Mouse (Mus musculus) kidney, postnatal 25 days (tissue): ENCODE measurements at regions not wholly inside any gene's neighbourhood (a gene's known extent, or its start where the extent isn't known, plus 50 kb on each side); places are given as distances from the start of the nearest gene placed in this dataset.
A peak's percentile ranks its signal among the peaks of the same experiment; 100 is the strongest.
"Not testable (repeated sequence)": the region's sequence is repeated elsewhere in the genome, so short reads cannot be mapped to it uniquely, and the experiment has no call there.

ENCODE experiments used
- DNase-seq, 2 experiments: peaks; one replicate each; pipeline ENCODE4 v3.0.0; 2021; ENCODE audit warnings: mixed read lengths in 2 of 2

DNA sequence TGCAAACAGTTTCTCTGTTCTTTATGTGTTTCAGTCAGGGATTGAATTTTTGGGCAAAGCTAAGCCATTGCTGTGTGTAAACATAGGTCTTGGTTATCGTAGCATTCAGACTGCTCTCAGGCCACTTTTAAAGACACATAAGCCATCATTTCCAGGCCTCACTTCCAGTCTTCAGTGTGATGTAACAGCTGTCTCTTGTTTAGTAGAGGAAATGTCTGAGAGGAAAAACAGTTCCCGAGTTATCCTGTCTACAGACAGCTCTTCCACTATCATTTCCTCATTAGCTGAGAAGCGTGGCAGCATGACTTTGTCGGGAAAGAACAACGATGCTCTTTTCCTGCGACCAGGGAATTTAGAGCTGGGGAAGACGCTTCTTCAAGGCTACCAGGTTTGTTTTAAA lies 196.9 kb downstream of the Fam198b start:
- no peak for DNase-seq

- no peak for DNase-seq
Observed at GRCm38 (mm10) chr3:80082780-80083519, 198.6 kb downstream of the Fam198b start.

GRCm38 (mm10) chr3:80084168-80084567 lies 199.8 kb downstream of the Fam198b start:
- no peak for DNase-seq

GRCm38 (mm10) chr3:80099625-80100024 lies 215.3 kb downstream of the Fam198b start:
- peak; percentile 70 to 79 for DNase-seq

DNA sequence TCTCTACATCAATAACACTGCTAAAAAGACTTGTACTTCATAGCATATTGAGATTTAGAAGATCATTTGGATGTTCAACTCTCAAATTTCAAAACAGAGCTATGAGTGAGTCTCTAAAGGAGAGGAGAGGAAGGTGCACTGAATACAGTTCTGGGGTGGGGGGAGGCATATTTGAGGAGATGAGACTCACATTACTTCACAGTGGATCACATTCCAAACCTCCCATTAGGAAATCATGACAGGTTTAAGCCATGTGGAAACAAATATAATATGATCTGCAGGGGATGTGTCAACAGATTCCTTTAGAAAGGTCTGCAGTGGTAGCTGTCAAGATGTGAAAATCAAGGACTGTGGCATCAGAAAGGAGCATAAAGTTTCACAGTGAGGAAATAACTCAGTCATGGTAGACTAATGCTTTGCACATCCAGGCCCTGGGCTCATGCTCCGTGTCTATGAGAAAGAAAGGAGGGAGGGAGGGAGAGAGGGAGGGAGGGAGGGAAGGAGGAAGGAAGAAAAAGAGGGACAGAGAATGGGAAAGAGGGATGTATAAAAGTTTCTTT lies 235.9 kb downstream of the Fam198b start:
- DNase-seq: no peak

GRCm38 (mm10) chr3:80123666-80124065 lies 239.3 kb downstream of the Fam198b start:
- DNase-seq: no peak

DNA sequence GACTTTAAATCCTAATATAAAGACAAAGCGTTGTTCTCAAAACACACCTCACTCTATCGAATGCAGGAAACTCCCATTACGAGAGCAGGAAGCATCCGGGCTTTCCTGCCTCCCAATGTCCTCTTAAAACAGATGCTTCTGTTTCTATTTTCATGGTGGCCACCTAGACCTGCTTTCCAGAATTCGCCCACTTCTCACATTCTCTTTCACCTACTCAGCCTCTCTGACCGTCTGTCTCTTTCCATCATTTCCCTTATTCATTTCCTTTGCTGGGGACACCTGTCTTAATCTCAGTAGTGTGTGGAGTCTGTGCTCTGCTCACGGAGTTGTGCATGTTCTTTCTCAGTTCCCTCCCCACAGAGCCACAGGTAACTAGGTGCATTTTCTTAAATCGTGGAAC lies 240.3 kb downstream of the Fam198b start:
- DNase-seq: no peak

DNA sequence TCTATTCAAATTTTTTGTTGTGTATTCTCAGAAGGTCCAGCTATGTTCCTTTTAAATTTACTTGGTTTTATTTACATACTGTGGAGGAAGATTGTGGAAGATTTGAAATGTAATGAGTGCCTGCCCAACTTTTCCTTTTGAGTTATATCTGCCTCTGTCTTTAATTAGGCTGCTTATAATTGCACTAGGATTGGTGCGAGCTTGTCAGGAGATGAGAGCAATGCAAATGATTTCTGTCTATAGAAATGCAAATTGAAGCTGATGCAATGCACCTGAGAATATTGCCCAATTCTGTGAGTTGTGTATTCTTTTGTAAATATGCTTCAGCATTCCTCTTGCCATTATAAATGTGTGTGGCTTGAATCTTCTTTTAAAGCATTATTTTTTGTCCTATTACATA lies 257.4 kb downstream of the Fam198b start:
- DNase-seq: no peak

GRCm38 (mm10) chr3:80160473-80160872 lies 276.1 kb downstream of the Fam198b start:
- no peak for DNase-seq

- DNase-seq: no peak
Observed at GRCm38 (mm10) chr3:80181749-80182148, 297.4 kb downstream of the Fam198b start.

DNA sequence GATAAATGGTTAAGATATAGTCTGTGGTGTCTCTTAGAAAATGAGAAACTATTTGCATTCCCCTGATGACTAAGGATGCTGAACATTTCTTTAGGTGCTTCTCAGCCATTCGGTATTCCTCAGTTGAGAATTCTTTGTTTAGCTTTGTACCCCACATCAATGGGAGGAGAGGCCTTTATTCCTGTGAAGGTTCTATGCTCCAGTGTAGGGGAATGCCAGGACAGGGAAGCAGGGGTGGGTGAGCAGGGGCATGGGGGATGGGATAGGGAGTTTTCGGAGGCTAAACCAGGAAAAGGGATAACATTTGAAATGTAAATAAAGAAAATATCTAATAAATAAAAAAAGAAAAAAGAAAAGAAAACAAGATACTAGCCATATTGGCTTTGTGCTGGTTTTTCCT lies 297.8 kb downstream of the Fam198b start:
- not testable (repeated sequence) for DNase-seq

GRCm38 (mm10) chr3:80187406-80187805 lies 303.1 kb downstream of the Fam198b start:
- no peak for DNase-seq

DNA sequence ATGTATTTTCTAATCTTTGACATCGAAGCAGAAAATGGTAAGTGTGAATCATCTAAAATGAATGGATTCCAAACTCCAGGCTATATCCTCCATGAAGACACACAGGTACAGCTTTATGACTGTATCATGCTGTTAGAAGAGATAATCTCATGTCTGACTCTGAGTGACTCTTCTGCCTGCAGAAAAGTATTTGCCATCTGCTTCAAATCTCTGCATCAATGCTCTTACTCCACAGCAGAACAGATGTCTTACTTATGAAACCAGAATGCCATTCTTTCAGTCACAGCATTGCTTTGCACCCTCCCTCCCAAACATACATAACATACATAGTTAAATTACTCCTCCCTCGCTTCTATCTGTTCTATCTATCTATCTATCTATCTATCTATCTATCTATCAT lies 316.6 kb downstream of the Fam198b start:
- DNase-seq: no peak

GRCm38 (mm10) chr3:80204821-80205220 lies 320.5 kb downstream of the Fam198b start:
- no peak for DNase-seq

- no peak for DNase-seq
Observed at GRCm38 (mm10) chr3:80205351-80205750, 321.0 kb downstream of the Fam198b start.

GRCm38 (mm10) chr3:80207022-80207421 lies 322.7 kb downstream of the Fam198b start:
- DNase-seq: no peak

- DNase-seq: no peak
Observed at GRCm38 (mm10) chr3:80208028-80208427, 323.7 kb downstream of the Fam198b start.

GRCm38 (mm10) chr3:80209596-80209995 lies 325.3 kb downstream of the Fam198b start:
- no peak for DNase-seq

DNA sequence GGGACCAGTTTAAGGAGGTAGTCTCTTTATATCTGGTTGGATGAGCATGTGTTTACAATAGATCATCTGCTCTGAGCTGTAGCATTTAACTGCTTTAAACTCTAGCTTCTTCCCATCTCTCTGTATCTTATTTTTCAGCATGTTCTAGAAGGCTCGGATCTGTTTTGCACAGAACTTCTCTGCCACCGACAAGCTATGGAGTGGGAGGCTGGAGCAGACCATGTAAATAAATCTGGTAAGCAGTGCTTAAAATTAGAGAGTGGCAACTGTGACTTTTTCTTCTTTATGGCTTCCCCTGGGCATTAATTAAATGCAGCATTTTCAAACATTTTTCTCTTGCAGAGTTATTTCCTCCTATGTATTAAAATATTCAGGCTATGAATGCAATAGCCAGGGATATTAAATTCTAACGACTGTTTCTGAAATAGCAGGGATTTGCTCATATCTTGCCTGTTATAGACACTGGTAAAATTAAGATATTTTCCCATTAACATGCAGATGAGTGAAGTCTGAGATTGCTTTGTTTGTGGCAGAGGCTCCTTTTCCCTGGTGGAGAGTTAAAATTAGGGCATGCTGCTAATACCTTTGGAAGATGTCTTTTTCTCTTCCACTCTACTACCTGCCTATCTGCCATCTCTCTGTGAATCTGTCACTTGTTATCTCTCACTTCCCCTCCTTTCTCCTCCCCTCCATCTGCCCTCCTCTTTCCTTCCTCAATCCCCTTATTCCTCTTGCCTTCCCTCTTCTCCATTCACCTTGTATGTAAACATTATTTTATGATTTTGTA lies 327.2 kb downstream of the Fam198b start:
- no peak for DNase-seq

DNA sequence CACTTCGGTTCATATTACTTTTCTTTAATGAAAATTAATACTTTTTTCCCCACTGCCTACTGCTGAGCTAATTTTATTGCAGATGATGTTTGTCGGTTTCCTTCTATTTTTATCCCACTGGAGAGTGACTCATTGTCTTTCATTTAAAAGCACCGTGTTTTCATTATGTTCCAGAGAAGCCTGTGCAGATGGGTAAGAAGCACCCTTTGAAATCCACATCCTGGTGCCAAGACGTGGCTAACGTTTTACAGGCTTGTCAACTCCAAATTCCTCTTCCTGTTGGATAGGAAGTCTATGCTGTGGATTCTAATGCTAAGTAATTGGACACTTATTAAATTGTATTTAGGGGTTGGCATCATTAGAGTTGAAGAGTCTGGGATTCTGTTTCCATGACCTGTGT lies 364.3 kb downstream of the Fam198b start:
- DNase-seq: no peak

- no peak for DNase-seq
Observed at GRCm38 (mm10) chr3:80249974-80250373, 365.6 kb downstream of the Fam198b start.

DNA sequence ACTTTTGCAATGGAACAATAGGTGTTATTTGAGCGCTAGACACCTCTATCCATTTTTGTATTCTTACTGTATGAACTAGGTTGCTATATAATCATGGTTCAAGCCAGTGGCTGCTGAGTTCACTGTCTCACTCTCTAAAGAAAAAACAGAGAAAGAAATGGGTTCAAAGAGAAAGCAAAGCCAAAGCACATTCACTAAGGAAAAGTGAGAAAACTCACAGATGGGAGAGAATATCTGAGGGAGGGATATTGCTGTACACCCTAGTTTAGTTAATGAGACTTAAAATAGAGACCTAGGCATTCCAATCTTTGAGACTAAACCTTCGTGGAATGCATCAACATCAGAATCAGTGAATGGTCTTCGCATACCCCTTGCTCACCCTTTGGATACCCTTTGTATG lies 371.0 kb downstream of the Fam198b start:
- no peak for DNase-seq

DNA sequence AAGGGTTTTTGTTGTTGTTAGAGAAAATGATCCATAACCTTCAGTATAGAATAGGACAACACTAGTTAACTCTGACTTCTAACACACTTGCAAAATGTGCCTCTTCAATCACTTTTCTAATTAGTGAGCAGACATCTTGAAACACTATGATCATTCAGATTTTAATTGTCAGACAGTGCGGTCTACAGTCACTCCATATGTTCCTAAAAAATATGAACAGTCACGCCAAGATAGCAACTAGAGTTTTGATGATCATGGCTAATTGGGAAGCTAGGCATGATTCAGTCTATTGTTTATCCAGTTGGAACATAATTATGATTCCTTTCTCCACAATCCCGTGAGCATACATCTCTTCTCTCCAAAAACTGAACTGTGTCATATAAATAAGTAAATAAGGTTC lies 372.1 kb downstream of the Fam198b start:
- DNase-seq: no peak

- no peak for DNase-seq
Observed at GRCm38 (mm10) chr3:80263095-80263494, 378.8 kb downstream of the Fam198b start.
